Mouse (Mus musculus) pancreas, adult 10 weeks (tissue): ENCODE data around the gene Rhoa. TPM values are rescaled to one million over a fixed set of nuclear protein-coding genes. Genes with fewer than 3 reads are reported as not detected.

ENCODE experiments used
- polyA plus RNA-seq: library from polyadenylated mRNA; stranded (reverse); fragments of 350-450 nt; fragmentation: Illumina TruSeq; extraction: RNeasy Lipid Tissue Mini Kit (QIAGEN cat#74804); gene quantifications from one replicate; pipeline ENCODE4 v1.2.3, GENCODE M21; 2015; ENCODE audit warnings: low read depth, low replicate concordance; ENCODE audit not compliant: insufficient read depth

The Rhoa gene
- 65.0 TPM for polyA plus RNA-seq

DNA sequence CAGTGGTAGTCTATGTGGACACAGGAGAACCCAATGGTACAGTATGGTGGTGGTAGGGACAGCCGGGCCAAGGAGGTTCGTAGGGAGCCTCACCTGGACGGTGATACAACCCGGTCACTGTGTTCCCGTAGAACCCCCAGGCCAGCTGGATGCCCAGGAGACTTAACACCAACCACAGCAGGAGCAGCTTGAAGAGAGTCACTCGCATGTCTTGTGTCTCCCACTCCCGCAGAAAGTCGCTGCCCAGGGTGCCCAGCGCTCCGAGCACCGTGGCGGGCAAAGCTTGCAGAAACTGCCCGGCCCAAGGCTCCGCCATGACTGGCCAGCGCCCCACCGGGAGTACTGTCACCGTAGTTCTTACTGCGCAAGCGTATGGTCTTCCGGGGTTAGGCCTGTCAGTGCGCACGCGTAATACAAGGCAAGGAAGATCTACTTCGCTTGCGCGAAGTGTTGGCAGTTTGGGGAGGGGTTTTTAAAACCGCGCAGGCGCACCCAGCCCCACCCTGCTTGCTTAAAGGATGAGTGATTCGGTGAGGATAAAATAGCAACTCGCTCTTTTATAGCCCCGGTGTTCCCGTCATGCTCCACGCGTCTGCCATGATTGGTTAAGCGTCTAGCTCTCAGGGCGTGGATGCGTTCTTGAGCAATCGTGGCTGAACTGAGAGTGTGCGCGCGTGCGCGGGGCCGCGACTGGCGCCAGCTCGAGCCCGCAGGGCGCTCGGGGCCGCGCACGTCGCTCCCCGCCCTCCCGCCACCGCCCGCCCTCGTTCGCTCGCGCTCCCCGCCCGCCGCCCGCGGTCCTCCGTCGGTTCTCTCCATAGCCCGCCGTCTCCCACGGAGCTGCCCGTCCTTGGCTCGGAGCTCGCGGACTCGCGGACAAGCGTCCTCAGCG, at the start of gene Rhoa, which contains the start of gene Tcta:
Gene Rhoa (plus strand): TSS at position 501 of the 892 bp plus-strand sequence.
Gene Tcta (minus strand): TSS at position 532 of the 892 bp plus-strand sequence.

GRCm38 (mm10) chr9:108263690-108264190, 42.2 kb upstream of the Rhoa start, which contains the start of gene Dag1:
TSS of gene Dag1 (minus strand) at chr9:108263958.

GRCm38 (mm10) chr9:108290016-108290750, 15.7 kb upstream of the Rhoa start, which contains the start of gene Nicn1:
TSS of gene Nicn1 (plus strand) at chr9:108290429.

DNA sequence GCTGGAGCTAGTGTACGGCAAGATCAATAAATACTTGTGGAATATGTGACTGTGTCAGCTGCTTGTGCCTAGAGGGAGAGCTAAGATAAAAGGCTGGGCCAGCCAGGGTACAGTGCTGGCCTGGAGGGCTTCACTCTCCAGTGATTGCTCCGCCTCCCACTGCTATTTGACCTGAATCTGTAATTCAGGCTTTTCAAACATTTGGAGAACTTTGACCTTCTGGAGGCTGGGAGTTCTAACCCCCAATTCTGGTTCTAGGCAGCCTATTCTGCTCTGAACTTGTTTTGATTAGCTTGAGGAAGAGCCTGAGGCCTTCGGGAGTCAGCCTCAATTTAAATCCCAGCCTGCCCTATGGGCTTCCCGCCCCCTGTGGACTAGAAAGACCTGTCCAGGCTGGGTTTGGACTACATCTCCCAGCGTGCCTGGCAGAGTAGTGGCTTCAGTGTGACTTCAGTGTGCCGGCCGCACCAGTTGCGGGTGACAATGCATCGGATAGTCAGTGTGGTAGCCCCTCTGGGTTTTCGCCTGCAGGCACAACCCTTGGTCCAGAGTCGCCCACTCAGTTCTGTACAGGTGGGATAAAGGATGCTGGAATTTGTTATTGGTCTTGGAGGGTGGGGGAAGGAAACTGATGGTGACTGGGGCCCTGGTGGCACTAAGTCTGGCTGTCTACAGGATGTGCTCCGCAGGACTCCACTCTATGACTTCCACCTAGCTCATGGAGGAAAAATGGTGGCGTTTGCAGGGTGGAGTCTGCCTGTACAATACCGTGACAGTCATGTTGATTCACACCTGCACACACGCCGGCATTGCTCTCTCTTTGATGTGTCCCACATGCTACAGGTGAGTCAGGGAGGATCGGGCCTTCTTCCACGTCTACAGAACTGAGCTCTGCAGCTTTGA, 9.2 kb upstream of the Rhoa start, which contains the start of gene Amt:
Gene Amt (plus strand): TSS at position 401 of the 903 bp plus-strand sequence.

DNA sequence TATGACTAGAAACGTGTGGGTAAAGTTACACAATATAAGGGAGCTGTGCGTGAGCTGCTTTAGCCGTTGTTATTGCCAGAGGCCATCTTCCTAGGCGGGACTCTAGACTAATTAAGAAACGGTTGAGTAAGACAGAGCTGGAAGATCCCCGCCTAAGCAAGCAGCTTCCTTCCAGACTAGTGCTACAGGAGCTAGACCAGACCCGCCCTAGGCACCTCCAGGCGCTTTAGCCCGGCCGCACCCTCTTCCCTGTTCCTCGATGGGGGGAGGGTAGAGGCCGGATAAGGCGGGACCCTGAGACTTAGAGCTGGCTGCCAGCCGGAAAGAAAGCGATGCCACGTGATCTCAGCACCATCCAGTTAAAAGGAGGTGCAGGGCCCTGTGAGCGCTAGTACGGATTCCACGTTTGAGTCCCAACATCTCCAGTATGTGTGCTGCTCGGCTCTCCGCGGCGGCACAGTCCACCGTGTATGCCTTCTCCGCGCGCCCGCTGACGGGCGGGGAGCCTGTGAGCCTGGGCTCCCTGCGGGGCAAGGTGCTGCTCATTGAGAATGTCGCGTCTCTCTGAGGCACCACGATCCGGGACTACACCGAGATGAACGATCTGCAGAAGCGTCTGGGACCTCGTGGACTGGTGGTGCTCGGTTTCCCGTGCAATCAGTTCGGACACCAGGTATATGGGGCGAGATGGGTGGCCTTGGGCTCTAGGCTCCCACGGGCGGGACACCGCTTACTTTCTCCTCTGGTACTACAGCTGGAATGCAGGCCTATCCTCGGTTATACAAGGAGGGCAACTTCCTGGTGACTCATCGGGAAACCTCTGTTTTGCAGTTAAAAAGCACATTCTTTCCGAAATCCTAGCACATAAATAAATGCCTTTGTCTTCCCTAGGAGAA, 33.2 kb downstream of the Rhoa start, which contains the start of gene Gpx1:
Gene Gpx1 (plus strand): TSS at position 18 of the 896 bp plus-strand sequence.

DNA sequence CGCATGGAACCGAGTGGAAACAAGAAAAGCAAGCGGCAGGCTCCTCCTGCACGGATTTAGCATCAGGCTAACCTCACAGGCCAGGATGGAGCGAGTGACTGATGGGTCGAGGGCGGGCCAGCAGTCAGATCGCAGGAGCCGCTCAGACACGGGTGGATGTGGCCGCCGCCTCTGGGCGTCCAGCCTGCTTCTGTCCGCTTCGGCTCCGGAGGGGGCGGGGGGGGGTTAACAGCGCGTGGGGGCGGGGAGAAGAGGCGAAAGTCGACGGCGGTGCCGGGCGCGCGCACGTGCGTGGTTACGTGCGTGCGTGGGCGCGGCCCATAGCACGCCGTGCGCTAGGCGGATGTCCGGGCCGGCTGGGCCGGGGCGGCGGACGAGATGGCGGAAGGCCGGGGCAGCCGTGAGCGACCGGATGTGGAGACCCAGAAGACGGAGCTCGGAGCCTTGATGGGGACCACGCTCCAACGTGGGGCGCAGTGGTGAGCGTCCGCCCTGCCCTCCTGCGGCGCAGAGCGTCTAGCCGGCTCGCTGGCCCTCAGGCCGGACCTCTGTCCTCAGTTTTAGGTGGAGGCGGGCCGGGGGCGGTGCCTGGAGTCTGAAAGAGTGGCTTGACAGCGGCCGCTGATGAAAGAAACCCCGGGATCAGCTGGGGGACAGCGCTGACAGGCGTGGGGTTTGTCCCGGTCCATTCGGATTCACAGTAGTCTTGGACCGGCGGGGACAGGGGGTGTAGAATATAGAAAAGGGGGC, 41.8 kb downstream of the Rhoa start, which contains the start of gene Usp4:
Gene Usp4 (plus strand): TSS at position 314 of the 750 bp plus-strand sequence.

Other genes with a start within 250 kb of the Rhoa start
- gene Mst1, start 225.7 kb upstream of the Rhoa start, polyA plus RNA-seq = not detected
- gene Rnf123, start 222.8 kb upstream of the Rhoa start, polyA plus RNA-seq = 23.7 TPM
- gene Apeh, start 211.5 kb upstream of the Rhoa start, polyA plus RNA-seq = 40.1 TPM
- gene Bsn, start 115.7 kb upstream of the Rhoa start, polyA plus RNA-seq = 0.48 TPM
- 15.5 TPM for gene Dag1, start 42.2 kb upstream of the Rhoa start, polyA plus RNA-seq
- 4.3 TPM for gene Nicn1, start 15.7 kb upstream of the Rhoa start, polyA plus RNA-seq
- gene Amt, start 9.3 kb upstream of the Rhoa start, polyA plus RNA-seq = 5.3 TPM
- gene Tcta, start within 50 bp of the Rhoa start, polyA plus RNA-seq = 17.3 TPM
- gene Gpx1, start 32.8 kb downstream of the Rhoa start, polyA plus RNA-seq = 93.4 TPM
- gene Usp4, start 41.7 kb downstream of the Rhoa start, polyA plus RNA-seq = 34.3 TPM
- 1.3 TPM for gene 1700102P08Rik, start 86.7 kb downstream of the Rhoa start, polyA plus RNA-seq
- gene Ccdc36, start 122.4 kb downstream of the Rhoa start, polyA plus RNA-seq = not detected
- gene BC048562, start 130.4 kb downstream of the Rhoa start, polyA plus RNA-seq = not detected
- 7.4 TPM for gene Ccdc71, start 154.4 kb downstream of the Rhoa start, polyA plus RNA-seq
- gene Klhdc8b, start 155.5 kb downstream of the Rhoa start, polyA plus RNA-seq = 9.8 TPM
- gene Lamb2, start 173.6 kb downstream of the Rhoa start, polyA plus RNA-seq = 36.8 TPM
- gene Usp19, start 184.5 kb downstream of the Rhoa start, polyA plus RNA-seq = 39.8 TPM
- 48.0 TPM for gene Qars, start 201.6 kb downstream of the Rhoa start, polyA plus RNA-seq
- 23.8 TPM for gene Qrich1, start 210.7 kb downstream of the Rhoa start, polyA plus RNA-seq